Mouse (Mus musculus): ENCODE results near the gene Nr3c2. TPM values are rescaled to one million over a fixed set of nuclear protein-coding genes. Genes with fewer than 3 reads are reported as not detected.
A peak's percentile ranks its signal among the peaks of the same experiment; 100 is the strongest.

The Nr3c2 gene
- polyA plus RNA-seq, 1 experiment: 11.7 TPM

DNA sequence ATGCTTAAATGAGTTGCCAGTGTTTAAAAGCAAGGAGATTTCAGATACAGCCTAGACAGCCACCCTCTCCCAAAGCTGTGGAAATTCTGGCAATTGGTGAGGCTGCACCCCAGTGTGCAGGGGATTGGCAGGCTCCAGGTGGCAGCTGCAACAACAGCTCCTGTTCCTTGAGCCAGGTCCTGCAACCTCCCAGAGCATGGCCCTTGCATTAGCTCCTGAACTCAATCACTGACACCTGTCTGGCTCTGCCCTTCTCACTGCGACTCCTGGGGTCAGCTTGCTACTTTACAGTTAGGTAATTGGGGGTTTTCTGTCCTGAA is 222.3 kb downstream of the Nr3c2 start:
- TF ChIP-seq POLR2A (IDR thresholded peaks at IDR 0.05; ENCODE audit: borderline replicate concordance, insufficient read depth, low read length) (no peak), CTCF (IDR thresholded peaks at IDR 0.05; ENCODE audit: borderline replicate concordance, insufficient read depth, low read depth, low read length) (no peak)
- Histone ChIP-seq H3K4me1 (ENCODE audit: control insufficient read depth, insufficient read depth, low read length) (peaks cover 3% of the 10 kb centered on the region; the same call in 1 of the 2 replicates), H3K27ac (ENCODE audit: insufficient read depth, low read length) (no peak overlapping the region), H3K27me3 (ENCODE audit: control insufficient read depth, insufficient read depth, low read length) (no peaks in the 10 kb centered on the region), H3K4me3 (replicated peaks; ENCODE audit: insufficient read depth, low read depth, low read length) (no peak overlapping the region)
- 18% methylated on average over 1 of the region's 1 CpGs for WGBS
- peak in 1 of 2 experiments; percentile 32 for DNase-seq

DNA sequence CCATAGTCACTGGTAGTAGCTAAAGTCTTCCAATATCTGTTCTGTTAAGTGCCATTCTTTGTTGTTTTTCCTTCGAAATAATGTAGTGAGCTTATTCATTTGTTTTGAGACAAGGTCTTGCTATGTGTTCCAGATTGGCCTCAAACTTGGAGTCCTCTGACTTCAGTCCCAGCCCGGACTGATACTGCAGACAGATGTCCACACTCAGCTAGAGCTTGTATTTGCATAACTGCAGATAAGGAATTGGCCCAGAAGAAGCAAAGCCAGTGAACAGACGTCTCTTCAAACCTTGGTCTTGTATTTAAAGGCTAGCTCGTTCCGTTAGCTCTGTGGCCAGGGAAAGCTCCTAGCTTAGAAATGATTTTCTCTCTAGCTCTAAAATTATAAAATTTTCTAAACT is 223.1 kb downstream of the Nr3c2 start:
- DNase-seq: no peak
- no peaks in the 10 kb centered on the region for H3K27me3 ChIP-seq (ENCODE audit: control insufficient read depth, insufficient read depth, low read length)
- H3K4me3 ChIP-seq (replicated peaks; ENCODE audit: insufficient read depth, low read depth, low read length): no peak overlapping the region
- peaks cover 3% of the 10 kb centered on the region; the same call in 1 of the 2 replicates for H3K4me1 ChIP-seq (ENCODE audit: control insufficient read depth, insufficient read depth, low read length)
- WGBS: 54% methylated on average over 5 of the region's 5 CpGs
- no peak overlapping the region for H3K27ac ChIP-seq (ENCODE audit: insufficient read depth, low read length)
- TF ChIP-seq POLR2A (IDR thresholded peaks at IDR 0.05; ENCODE audit: borderline replicate concordance, insufficient read depth, low read length) (no peak), CTCF (IDR thresholded peaks at IDR 0.05; ENCODE audit: borderline replicate concordance, insufficient read depth, low read depth, low read length) (no peak)

- Histone ChIP-seq H3K27ac (ENCODE audit: insufficient read depth, low read length) (no peak overlapping the region), H3K4me3 (replicated peaks; ENCODE audit: insufficient read depth, low read depth, low read length) (no peak overlapping the region), H3K27me3 (ENCODE audit: control insufficient read depth, insufficient read depth, low read length) (no peaks in the 10 kb centered on the region), H3K4me1 (ENCODE audit: control insufficient read depth, insufficient read depth, low read length) (peaks cover 3% of the 10 kb centered on the region; the same call in 1 of the 2 replicates)
- no peak for DNase-seq
- TF ChIP-seq CTCF (IDR thresholded peaks at IDR 0.05; ENCODE audit: borderline replicate concordance, insufficient read depth, low read depth, low read length) (no peak), POLR2A (IDR thresholded peaks at IDR 0.05; ENCODE audit: borderline replicate concordance, insufficient read depth, low read length) (no peak)
- WGBS: 87% methylated on average over 7 of the region's 7 CpGs
Measured at GRCm38 (mm10) chr8:77125777-77126176, 226.5 kb downstream of the Nr3c2 start.

GRCm38 (mm10) chr8:77128006-77128405 is 228.8 kb downstream of the Nr3c2 start:
- no peaks in the 10 kb centered on the region; the same call in 1 of the 2 replicates for H3K4me1 ChIP-seq (ENCODE audit: control insufficient read depth, insufficient read depth, low read length)

DNA sequence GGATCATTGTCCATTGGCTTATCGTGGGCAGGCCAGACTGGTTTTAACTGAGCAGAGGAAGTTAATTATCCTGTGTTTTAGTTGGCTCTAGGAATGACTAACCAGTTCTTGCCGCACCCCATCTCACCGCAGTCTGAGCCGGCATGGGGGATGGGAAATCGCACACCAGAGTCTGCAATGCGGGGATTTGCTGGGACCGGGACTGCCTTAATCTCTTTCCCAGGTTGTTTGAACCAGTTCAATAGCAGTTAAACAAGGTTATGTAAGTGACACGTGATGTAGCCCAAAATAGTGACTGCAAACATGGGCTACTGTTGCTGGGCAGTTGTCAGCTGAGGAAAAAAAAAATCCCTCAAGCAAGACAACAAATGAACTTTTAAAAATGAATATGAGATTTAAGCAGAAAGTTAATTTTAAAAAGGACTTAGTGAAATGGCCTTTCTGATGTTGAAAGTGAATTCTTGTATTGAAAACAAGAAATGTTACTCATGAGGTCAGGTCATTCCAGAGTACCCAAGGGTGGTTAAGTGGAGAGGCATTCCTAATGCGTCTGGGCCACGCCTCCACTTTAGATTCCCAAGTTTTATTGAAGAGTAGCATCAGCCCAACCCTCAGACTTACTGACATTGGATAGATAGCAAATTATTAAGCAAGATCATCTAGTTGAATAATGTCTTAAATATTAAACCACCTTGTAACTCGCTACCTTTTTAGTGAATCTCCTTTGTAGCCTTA is 233.8 kb downstream of the Nr3c2 start:
- TF ChIP-seq POLR2A (IDR thresholded peaks at IDR 0.05; ENCODE audit: borderline replicate concordance, insufficient read depth, low read length) (no peak), CTCF (IDR thresholded peaks at IDR 0.05; ENCODE audit: borderline replicate concordance, insufficient read depth, low read depth, low read length) (no peak)
- Histone ChIP-seq H3K4me3 (replicated peaks; ENCODE audit: insufficient read depth, low read depth, low read length) (no peak overlapping the region), H3K4me1 (ENCODE audit: control insufficient read depth, insufficient read depth, low read length) (no peaks in the 10 kb centered on the region; the same call in 1 of the 2 replicates), H3K27me3 (ENCODE audit: control insufficient read depth, insufficient read depth, low read length) (no peaks in the 10 kb centered on the region), H3K27ac (ENCODE audit: insufficient read depth, low read length) (peak overlapping the region; percentile 36; the same call in 1 of the 2 replicates)
- 47% methylated on average over 11 of the region's 11 CpGs for WGBS
- DNase-seq: peak; percentile 10 to 17

More at GRCm38 (mm10) chr8:77128006-77128405, 228.8 kb downstream of the Nr3c2 start:
- DNase-seq: no peak
- 88% methylated on average over 4 of the region's 4 CpGs for WGBS
- Histone ChIP-seq H3K27ac (ENCODE audit: insufficient read depth, low read length) (no peak overlapping the region), H3K4me3 (replicated peaks; ENCODE audit: insufficient read depth, low read depth, low read length) (no peak overlapping the region), H3K27me3 (ENCODE audit: control insufficient read depth, insufficient read depth, low read length) (no peaks in the 10 kb centered on the region)
- no peak for TF ChIP-seq POLR2A (IDR thresholded peaks at IDR 0.05; ENCODE audit: borderline replicate concordance, insufficient read depth, low read length)
- no peak for TF ChIP-seq CTCF (IDR thresholded peaks at IDR 0.05; ENCODE audit: borderline replicate concordance, insufficient read depth, low read depth, low read length)

DNA sequence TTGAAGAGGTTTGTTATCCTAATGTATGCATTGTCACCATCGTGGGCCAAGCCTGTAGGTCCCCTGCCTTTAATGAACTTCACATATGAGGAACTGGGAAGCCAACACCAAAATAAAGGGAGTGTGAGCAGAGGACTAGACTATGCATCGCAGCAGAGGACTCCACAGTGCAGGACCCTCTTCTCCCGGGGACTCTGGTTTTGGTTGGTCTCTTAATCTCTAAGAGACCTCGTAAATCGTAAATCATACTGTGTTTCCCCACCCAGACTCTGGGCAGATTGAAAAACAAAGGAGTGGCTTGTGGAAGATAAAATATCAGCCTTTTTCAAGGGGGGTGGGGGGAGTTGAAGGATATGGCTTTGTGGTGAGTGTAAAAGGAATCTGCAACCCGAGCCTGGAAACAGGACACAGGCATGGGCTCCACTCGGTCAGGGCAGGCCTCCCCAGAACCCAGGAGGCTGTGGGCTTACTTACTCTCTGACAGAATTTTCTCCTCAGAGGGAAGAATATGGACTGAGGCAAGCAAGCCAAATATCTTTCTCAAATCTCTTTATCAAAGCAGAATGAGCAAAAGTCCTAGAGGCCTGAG is 234.6 kb downstream of the Nr3c2 start:
- no peaks in the 10 kb centered on the region; the same call in 1 of the 2 replicates for H3K4me1 ChIP-seq (ENCODE audit: control insufficient read depth, insufficient read depth, low read length)
- H3K4me3 ChIP-seq (replicated peaks; ENCODE audit: insufficient read depth, low read depth, low read length): no peak overlapping the region
- no peak for DNase-seq
- no peak overlapping the region for H3K27ac ChIP-seq (ENCODE audit: insufficient read depth, low read length)
- H3K27me3 ChIP-seq (ENCODE audit: control insufficient read depth, insufficient read depth, low read length): no peaks in the 10 kb centered on the region
- TF ChIP-seq CTCF (IDR thresholded peaks at IDR 0.05; ENCODE audit: borderline replicate concordance, insufficient read depth, low read depth, low read length) (no peak), POLR2A (IDR thresholded peaks at IDR 0.05; ENCODE audit: borderline replicate concordance, insufficient read depth, low read length) (no peak)
- WGBS: 83% methylated on average over 7 of the region's 7 CpGs

DNA sequence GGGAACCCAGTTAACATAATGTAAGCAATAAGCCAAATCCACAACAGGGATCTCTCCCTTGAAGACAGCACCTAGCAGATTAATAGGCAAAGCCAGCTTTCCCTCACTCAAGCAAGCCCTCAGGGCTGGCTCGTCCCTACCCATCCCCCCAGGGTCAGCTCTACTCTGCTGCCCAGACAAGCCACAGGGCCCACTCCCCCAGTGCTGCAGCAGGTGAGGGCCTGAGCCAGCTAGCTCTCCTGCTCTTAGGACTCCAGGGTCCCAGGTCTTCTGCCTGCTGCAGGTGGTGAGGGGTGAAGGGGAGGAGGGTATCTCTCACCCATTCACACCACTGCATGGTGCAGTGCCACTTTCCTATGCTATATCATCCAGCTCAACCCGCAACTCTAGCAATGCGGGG is 246.0 kb downstream of the Nr3c2 start:
- WGBS: 87% methylated on average over 3 of the region's 3 CpGs
- no peak for TF ChIP-seq POLR2A (IDR thresholded peaks at IDR 0.05; ENCODE audit: borderline replicate concordance, insufficient read depth, low read length)
- TF ChIP-seq CTCF (IDR thresholded peaks at IDR 0.05; ENCODE audit: borderline replicate concordance, insufficient read depth, low read depth, low read length): no peak
- Histone ChIP-seq H3K27ac (ENCODE audit: insufficient read depth, low read length) (no peak overlapping the region), H3K27me3 (ENCODE audit: control insufficient read depth, insufficient read depth, low read length) (no peaks in the 10 kb centered on the region), H3K4me1 (ENCODE audit: control insufficient read depth, insufficient read depth, low read length) (no peaks in the 10 kb centered on the region), H3K4me3 (replicated peaks; ENCODE audit: insufficient read depth, low read depth, low read length) (no peak overlapping the region)
- DNase-seq: no peak

- 50% methylated on average over 3 of the region's 3 CpGs for WGBS
- H3K27ac ChIP-seq (ENCODE audit: insufficient read depth, low read length): no peak overlapping the region
- H3K27me3 ChIP-seq (ENCODE audit: control insufficient read depth, insufficient read depth, low read length): no peaks in the 10 kb centered on the region
- no peaks in the 10 kb centered on the region for H3K4me1 ChIP-seq (ENCODE audit: control insufficient read depth, insufficient read depth, low read length)
- no peak overlapping the region for H3K4me3 ChIP-seq (replicated peaks; ENCODE audit: insufficient read depth, low read depth, low read length)
- no peak for TF ChIP-seq CTCF (IDR thresholded peaks at IDR 0.05; ENCODE audit: borderline replicate concordance, insufficient read depth, low read depth, low read length)
- no peak for TF ChIP-seq POLR2A (IDR thresholded peaks at IDR 0.05; ENCODE audit: borderline replicate concordance, insufficient read depth, low read length)
- DNase-seq: no peak
Measured at GRCm38 (mm10) chr8:77154496-77154895, 255.3 kb downstream of the Nr3c2 start.

Data from cerebellum, adult 2 months (tissue).